Mouse (Mus musculus) neutrophil, adult 65 days (primary cell): Measurements from ENCODE around the gene 2010106E10Rik. TPM values are rescaled to one million over a fixed set of nuclear protein-coding genes. Genes with fewer than 3 reads are reported as not detected.

ENCODE experiments used
- total RNA-seq: library from RNA; stranded (reverse); gene quantifications from 2 replicates; pipeline ENCODE4 v1.2.4, GENCODE M21; 2023

2010106E10Rik gene
- total RNA-seq: not detected in 2 replicates

DNA sequence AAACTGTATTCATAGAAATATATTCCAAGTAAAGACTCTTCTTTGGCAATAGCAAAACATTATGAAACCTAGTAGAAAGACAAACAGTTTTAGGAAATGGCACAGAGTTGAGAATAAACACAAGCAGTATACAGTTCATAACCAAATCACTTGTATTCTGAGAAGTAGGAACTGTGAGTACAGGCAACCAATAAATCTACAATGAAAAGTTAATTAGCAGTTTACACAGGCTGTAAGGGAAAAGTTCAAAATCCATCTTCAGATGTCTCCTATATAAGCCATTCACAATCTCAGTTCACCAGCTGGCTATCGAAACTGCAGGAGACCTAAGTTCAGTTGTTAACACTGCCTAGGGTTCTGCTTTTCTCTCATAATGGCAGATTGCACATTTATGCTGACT is at the start of gene 2010106E10Rik:
Gene 2010106E10Rik, plus strand, starts transcription at position 301 of the 400 bp plus-strand sequence.

GRCm38 (mm10) chrX:112600511-112601305 is 105.6 kb downstream of the 2010106E10Rik start, which contains the start of gene Zfp711:
Gene Zfp711, plus strand, starts transcription at chrX:112600526.

Other genes with a start within 250 kb of the 2010106E10Rik start
- gene Apool, start 183.9 kb upstream of the 2010106E10Rik start, total RNA-seq: 4.6 and 7.1 TPM in 2 replicates
- not detected in 2 replicates for gene Satl1, start 88.5 kb upstream of the 2010106E10Rik start, total RNA-seq
- gene Zfp711, start 105.3 kb downstream of the 2010106E10Rik start, total RNA-seq: not detected in 2 replicates
- not detected in 2 replicates for gene Pof1b, start 203.4 kb downstream of the 2010106E10Rik start, total RNA-seq